Mouse (Mus musculus) skeletal muscle tissue, postnatal 0 days (tissue): ENCODE data around the gene Kif2b. TPM values are rescaled to one million over a fixed set of nuclear protein-coding genes. Genes with fewer than 3 reads are reported as not detected.

Experiments
- polyA plus RNA-seq: library from polyadenylated mRNA; unstranded; fragments of >200 nt; fragmentation: Nextera tagmentation; extraction: Ambion mirVana; gene quantifications from 2 replicates; pipeline ENCODE4 v1.2.1, GENCODE M21; 2015

Kif2b gene
- polyA plus RNA-seq, result not detected in 2 replicates

GRCm38 (mm10) chr11:91577317-91577716 is at the start of gene Kif2b:
Kif2b (minus strand) TSS chr11:91577558.

